Mouse (Mus musculus): ENCODE data around the gene Tceal5.

- TF ChIP-seq CTCF (IDR thresholded peaks at IDR 0.05; ENCODE audit: low read depth): no peak
- no peak for TF ChIP-seq EP300 (IDR thresholded peaks at IDR 0.05; ENCODE audit: low read depth)
Measured at GRCm38 (mm10) chrX:136170625-136171024, 33.1 kb downstream of the Tceal5 start.

Data from liver, postnatal 0 days (tissue).